13 mouse cellular contexts compared by ENCODE assay signal in genomic region chr12:86690700-86691485, GRCm38 (mm10). TPM values are rescaled to one million over a fixed set of nuclear protein-coding genes. Genes with fewer than 3 reads are reported as not detected.
DNase-seq lines count a peak whose midpoint lies in the region.
"Had no signal": no experiment of that assay in that cellular context is flagged by ENCODE, and none has a peak within 500 bp of the region (broad histone marks: within the 10 kb centered on the region; RNA-seq: fewer than 3 reads in every experiment).

No protein-coding gene starts in this region.

- peak; percentile 22 to 33 for DNase-seq in cerebellum, postnatal 10 days
- no peak for DNase-seq in cerebellum, postnatal 36 days
- peak; percentile 18 for DNase-seq in kidney, postnatal 14 days
- no peak for DNase-seq in kidney, adult 11 months
- peak; percentile 35 to 50 for DNase-seq in heart, postnatal 14 days
- no peak for DNase-seq in frontal cortex, postnatal 25 days (ENCODE audit: low spot score in 2 of 2)
- DNase-seq in B cell, adult 2 months, result no peak
- DNase-seq: retina, postnatal 1 day had no signal

- H3K27ac ChIP-seq in brown adipose tissue, adult 24 weeks (replicated peaks; ENCODE audit: low read depth, low read length), result 0 out of 2 replicates have a peak overlapping the region, but pooled peaks have one; percentile 15
- H3K27ac ChIP-seq: forebrain, embryonic 13.5 days had no signal

- peaks cover 14% of the 10 kb centered on the region; the same call in 1 of the 2 replicates for H3K4me1 ChIP-seq in brown adipose tissue, adult 24 weeks (ENCODE audit: control insufficient read depth, insufficient read depth, insufficient read length, low read length)

- no peak overlapping the region for H3K4me3 ChIP-seq in brown adipose tissue, adult 24 weeks (ENCODE audit: insufficient read depth, low read depth, low read length)
- H3K4me3 ChIP-seq: forebrain, embryonic 13.5 days had no signal

- intact Hi-C loops in heart, postnatal 14 days (cut with DNase I), result no loop called here

RNA-seq across cellular contexts. Expression of gene Vash1, which starts 12.4 kb away (rescaled TPM):
- polyA plus RNA-seq in brown adipose tissue, adult 24 weeks (2012; ENCODE audit: insufficient read depth, insufficient read length, missing spikeins), result 1.0 and 1.5 TPM in 2 replicates
- 10 to 100 TPM; 23.4 to 32.5 TPM for total RNA-seq in heart, postnatal 14 days (2021)

RNA-seq across cellular contexts. Expression of gene Angel1, which starts 35.4 kb away (rescaled TPM):
- polyA plus RNA-seq in brown adipose tissue, adult 24 weeks (2012; ENCODE audit: insufficient read depth, insufficient read length, missing spikeins), result 2.2 and 2.9 TPM in 2 replicates
- 1 to 10 TPM; 3.8 to 4.3 TPM for total RNA-seq in heart, postnatal 14 days (2021)

RNA-seq across cellular contexts. Expression of gene Lrrc74a, which starts 43.3 kb away (rescaled TPM):
- not detected in 2 replicates for polyA plus RNA-seq in brown adipose tissue, adult 24 weeks (2012; ENCODE audit: insufficient read depth, insufficient read length, missing spikeins)
- not detected for total RNA-seq in heart, postnatal 14 days (2021)
- total RNA-seq: heart, adult 18-20 months; left cerebral cortex, postnatal 36 days; MEL had no signal
- polyA plus RNA-seq: forebrain, embryonic 13.5 days had no signal

Comparison
In these comparisons a context has a peak if more than half of its experiments do, and no peak if none do; other contexts are left out.
1. DNase-seq: peak in cerebellum, postnatal 10 days (2 of 2), kidney, postnatal 14 days (single experiment) and heart, postnatal 14 days (2 of 2); none in cerebellum, postnatal 36 days (0 of 2), kidney, adult 11 months (single experiment), frontal cortex, postnatal 25 days (0 of 2) and B cell, adult 2 months (0 of 2).